Mouse (Mus musculus): ENCODE measurements around the gene Pcnx3. TPM values are rescaled to one million over a fixed set of nuclear protein-coding genes. Genes with fewer than 3 reads are reported as not detected.

The Pcnx3 gene
- total RNA-seq (2021), result 10 to 100 TPM; 17.3 to 18.4 TPM
- long read RNA-seq, experiment 1, partial matches to known transcripts, result 5 of 7 reads
- long read RNA-seq, experiment 1, other reads (novel, unspliced or antisense), result 2 of 7 reads
- long read RNA-seq, experiment 2, partial matches to known transcripts, result 4 of 5 reads
- long read RNA-seq, experiment 2, other reads (novel, unspliced or antisense), result 1 of 5 reads

DNA sequence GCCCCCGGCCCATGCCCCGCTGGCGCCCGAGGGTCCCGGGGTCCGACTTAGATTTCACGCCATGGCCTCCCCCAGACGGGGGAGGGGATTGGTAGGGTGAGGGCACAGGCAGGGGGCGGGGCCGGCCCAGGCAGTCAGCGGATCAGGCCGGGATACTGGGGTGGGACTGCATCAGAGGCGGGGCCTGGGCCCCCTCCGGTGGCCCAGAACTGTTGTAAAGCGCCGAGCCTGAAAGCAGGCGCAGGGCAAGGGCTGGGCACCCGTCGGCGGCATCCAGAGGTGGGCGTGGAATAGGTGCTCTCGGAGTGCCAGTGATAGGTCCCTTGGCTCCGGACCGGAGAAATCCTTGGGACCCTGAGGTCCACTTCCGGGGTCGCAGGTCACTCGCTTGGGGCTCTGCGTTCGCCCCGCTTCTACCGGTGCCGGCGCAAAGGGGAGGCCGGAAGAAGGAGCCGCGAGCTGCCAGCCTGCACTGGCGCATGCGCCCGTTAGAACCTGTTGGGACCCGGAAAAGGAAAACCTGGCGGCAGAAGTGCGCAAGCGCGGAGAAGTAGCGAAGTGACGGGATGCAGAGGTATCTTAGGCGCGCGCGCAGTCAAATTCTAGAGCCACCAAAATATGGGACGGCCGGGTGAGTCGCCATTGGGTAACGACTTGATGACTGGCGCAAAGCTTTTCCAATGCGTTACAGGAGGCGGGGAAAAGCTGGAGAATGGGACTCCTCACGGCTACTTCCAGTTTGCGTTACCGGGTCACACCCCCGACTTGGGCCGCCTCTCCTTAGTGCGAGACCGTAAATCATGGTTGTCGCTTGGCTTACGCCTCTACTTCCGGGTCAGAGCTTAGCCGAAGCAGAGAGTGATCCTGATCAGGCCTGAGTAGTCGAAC, at the start of gene Pcnx3, which contains the start of gene Map3k11:
Gene Pcnx3, minus strand, starts transcription at position 709 of the 888 bp plus-strand sequence.
Gene Map3k11, plus strand, starts transcription at position 543 of the 888 bp plus-strand sequence.
- DNase-seq, result peak; percentile 96 to 99

GRCm38 (mm10) chr19:5734325-5734724, 45.6 kb upstream of the Pcnx3 start:
- no peak for DNase-seq

- peak; percentile 93 to 95 for DNase-seq
Measured at GRCm38 (mm10) chr19:5731264-5731978, 42.7 kb upstream of the Pcnx3 start.

DNA sequence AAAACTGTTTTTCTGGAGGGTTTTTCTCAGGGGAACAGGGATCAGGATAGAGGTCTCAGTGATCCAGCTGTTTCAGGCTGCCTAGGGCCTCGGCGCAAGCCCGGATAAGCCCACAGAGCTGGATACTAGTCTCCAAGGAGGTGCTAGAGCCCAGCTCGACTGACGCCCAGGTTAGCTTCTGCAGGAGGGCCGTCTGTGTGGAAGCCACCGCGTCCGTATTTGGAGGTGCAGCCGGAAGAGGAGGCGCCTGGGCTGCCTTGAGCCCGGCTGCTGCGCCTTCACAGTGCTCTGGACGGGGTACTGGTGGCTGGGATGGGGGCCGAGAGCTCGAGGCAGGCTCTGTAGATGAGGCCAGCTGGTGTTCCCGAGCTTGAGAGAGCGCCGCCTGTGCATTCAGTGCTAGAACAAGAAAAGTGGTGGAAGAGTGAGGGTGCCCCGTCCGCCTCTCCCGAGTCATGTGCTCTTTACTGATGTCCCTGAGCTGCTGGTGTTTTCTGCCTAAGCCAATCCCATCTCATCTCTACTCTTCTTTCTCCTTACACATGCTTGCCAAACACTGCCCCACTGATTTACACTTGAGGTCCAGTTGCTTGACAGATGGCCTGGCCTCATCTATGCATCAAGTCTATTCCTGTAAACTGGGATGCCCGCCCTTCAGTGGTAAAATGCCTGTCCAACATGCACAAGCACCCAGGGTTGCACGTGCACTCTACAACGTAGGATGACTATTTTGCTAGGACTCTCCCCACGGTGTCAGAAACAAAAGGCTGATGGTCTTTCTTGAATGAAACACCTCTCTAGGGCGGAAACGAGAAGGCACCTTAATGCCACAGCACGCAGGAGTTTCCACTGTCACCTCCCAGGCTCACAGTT, 41.8 kb upstream of the Pcnx3 start:
- no peak for DNase-seq

DNA sequence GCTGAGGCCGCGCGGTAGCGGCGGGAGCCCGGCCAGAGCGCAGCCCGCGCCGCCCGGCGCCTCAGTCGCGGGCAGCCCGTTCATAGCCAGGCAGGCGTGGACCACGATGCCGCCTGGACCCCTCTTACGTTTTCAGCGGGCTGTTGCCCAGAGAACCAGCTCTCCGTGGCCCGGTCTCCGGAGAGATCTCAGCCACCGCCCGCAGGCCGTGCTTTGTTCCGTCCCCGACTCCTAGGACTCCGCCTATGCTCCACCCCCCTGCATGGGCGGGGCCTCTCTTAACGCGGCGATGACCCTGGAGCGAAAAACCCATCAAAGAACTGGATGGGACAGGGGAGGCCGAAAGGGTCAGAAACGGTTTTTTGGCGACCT, 40.7 kb upstream of the Pcnx3 start, which contains the start of gene Fam89b:
Gene Fam89b, minus strand, starts transcription at position 210 of the 372 bp plus-strand sequence.
- peak; percentile 94 to 97 for DNase-seq

DNA sequence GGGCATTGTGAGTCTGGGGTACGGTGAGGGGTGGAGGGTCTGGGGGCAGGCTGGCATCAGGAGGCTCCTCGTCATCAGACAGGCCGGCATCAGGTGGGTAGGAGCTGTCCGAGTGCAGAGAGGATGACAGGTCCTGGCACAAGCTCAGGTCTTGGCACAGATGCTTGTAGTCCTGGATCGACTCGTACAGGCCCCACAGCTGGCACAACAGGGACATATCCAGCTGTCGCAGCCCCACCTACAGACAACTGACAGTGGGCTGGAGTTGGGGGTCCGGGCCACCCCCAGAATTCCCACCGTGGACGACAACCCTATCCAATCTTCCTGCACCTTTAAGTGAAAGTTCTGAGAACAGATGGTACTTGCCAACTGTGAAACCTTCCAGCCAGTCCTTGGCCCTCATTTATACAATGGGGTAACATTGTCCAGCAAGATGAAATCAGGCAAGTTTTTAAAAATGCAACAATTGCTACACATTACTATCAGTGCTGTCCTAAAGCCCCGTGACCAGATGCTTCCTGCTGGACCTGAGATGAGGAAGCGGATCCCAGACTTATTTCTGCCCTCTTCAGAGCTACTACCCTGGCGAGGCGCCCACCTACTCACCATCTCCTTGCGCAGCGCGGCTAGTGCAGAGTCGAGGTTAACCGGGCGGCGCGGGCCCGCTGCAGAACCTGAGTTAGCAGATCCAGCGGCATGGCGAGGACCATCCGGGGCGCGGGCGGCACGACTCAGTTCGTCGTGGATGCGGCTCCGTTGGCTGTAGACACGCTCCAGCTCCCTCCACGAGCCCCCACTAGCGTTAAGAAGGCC, 40.1 kb upstream of the Pcnx3 start:
- DNase-seq, result peak; percentile 63 to 72

DNA sequence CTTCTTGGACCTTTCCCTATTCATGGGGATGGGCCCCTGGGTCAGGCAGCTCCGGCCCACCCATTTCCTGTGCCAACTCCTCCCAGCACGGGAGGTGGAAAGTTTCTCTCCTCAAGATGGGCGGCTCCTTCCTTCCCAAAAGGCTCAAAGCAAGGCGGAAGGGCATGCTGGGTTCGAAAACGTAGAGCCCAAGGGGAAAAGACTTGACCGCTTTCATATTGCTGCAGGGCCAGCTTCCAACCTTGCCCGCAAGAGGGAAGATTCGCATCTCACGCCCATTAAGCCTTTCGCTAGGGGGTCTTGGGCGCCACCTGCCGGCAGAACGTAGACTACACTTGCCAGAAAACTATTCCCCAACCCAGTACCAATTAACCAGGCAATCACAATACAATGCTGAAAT, 39.0 kb upstream of the Pcnx3 start:
- DNase-seq, result peak; percentile 92 to 97

- DNase-seq, result peak; percentile 56 to 57
Measured at GRCm38 (mm10) chr19:5726961-5727578, 38.4 kb upstream of the Pcnx3 start.

- DNase-seq, result peak; percentile 87 to 88
Measured at GRCm38 (mm10) chr19:5725767-5726515, 37.2 kb upstream of the Pcnx3 start, which contains the start of gene Ehbp1l1. Gene Ehbp1l1 (minus strand): TSS chr19:5726317.

- DNase-seq, result peak; percentile 89
Measured at GRCm38 (mm10) chr19:5725029-5725707, 36.5 kb upstream of the Pcnx3 start.

- peak; percentile 90 to 95 for DNase-seq
Measured at GRCm38 (mm10) chr19:5724549-5724941, 35.8 kb upstream of the Pcnx3 start.

DNA sequence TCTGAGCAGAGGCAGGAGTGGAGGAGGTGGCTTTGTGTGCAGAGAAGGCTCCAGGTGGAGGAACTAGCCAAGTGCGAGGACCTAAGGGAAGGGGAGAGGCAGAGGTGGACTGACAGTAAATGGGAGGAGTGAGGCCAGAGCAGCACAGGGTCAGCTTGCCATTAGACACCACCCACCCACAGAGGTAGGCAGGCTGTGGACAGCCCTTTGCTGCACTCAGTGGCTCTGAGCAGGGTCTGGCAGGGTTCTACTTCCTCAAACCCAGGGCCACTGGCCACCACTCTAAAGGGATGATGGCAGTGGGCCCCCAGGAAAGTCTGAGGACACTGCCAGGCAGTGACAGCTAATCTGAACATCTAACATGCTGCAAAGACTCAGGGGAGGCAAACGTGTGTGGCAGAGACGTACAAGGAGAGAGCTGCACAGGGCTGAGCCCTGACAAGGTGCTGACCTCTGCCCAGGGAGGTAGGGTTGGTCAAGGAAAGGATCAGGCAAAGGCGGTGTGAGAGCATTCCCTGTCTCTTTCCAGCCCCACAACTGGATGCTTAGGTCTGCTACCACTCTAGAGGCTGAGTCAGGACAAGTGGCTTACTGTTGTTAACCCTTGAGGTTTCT, 35.3 kb upstream of the Pcnx3 start:
- DNase-seq, result no peak

DNA sequence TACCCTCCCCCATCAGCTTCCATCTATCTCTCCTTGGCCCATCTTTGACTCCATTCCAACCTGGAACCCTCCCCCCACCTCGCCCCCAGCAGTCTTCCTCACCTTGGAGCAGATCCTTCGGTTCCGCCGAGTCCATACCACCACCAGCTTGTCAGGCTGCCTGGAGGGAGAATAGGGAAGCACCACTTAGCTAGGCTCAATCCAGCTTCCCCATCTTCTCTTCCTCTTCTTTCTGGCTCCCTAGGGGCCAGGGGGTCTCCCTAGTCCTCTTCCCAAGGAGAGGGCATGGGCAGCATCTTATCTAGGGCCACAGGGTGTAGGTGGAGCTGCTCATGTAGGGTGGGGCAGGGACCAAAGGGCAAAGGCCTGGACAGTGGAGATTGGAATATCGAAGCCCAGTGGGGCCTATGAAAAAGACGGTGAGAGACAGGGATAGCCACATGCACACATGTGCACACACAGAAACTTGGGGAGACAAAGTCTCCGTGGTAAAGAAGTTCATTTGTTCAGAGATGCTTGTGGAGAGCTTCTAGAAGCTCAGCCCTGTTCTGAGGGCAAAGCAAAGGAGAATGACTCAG, 34.2 kb upstream of the Pcnx3 start:
- no peak for DNase-seq

- no peak for DNase-seq
Measured at GRCm38 (mm10) chr19:5721233-5721632, 32.5 kb upstream of the Pcnx3 start.

DNA sequence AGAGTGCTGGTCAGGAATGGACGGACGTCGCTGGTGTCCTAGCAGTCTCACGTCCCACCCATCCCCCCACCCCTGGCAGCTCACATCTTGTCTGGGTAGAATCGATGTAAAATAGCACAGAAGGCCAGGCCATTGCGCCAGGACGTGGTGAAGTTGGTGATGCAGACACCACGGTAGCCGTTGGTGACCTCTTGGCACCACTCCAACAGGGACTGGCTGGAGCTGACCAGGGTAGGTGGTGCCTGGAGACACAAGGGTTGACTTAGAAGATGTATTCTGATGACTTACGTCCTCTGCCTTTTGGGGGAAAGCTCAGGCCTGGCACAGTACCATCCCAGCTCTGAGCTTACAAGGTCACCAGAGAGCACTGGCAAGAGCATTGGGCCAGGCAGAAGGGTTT, 28.2 kb upstream of the Pcnx3 start:
- DNase-seq, result no peak

DNA sequence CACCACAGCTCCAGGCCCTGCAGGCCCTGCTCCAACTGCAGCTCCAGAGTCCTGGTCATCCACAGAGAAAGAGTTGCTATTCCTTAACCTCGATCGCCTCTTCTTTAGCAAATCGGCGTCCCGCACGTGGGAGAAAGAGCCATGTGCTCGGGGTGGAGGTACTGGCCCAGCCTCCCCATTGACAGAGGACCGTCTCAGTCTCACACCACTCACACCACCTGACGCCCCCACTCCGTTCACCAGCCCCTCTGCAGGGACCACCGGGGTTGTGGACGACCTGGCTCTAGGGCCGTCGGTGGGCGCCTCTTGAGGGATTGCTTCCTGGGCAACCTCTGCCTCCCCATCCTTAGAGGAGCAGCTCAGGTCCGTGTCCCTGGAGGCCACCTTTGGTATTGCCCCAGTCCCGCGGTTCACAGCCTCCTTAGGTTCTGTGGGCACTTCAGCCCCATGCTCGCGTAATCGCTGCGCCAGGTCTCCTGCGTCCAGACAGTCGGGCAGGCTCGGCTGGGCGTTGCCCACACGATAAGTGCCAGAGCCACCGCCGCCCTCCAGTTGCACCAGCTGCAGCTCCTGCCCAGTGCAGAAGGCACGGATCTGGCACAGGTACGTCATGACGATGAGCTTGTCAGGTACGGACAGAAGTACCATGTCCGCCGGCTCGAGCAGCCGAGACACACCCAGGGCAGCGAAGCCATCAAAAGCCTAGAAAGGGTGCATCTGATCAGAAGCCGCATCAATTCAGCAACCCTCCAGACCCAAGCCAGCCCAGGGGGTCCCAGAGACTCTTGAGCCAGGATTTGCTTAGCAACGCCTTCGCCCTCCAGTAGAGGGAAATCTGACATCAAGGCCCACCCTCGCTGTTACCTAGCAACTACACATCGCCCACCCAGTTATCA, 27.3 kb upstream of the Pcnx3 start:
- DNase-seq, result no peak

DNA sequence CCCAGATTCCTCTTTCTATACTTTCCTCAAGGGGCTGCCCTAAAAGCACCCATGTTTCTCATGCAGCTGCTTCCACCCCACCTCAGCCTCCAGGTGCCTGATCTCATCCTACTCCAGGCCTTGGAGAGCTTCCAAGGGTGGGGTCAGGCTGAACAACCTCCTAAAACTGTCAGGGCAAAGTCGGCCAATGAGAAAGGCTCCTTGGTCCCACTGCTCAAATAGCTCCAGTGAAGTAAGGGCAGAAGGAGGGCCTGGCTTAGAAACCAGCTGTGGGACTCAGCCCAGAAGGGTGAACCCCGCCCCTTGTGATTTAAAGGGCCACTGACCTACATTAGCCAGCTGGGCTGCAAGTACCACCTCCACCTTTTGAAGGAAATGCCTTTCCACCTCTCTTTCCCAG, 25.0 kb upstream of the Pcnx3 start:
- peak; percentile 86 to 91 for DNase-seq
